Mouse (Mus musculus) liver, embryonic 14 days (tissue): ENCODE data around the gene Tssk2. TPM values are rescaled to one million over a fixed set of nuclear protein-coding genes. Genes with fewer than 3 reads are reported as not detected.

ENCODE experiments used
- polyA plus RNA-seq: library from polyadenylated mRNA; depleted of rRNA; stranded (reverse); fragments of >200 nt; gene quantifications from 2 replicates; pipeline ENCODE4 v1.2.3, GENCODE M21; 2012; rRNA removed

Tssk2 gene
- not detected in 2 replicates for polyA plus RNA-seq

GRCm38 (mm10) chr16:17898462-17898861, at the start of gene Tssk2, which contains the start of gene Dgcr2:
TSS of gene Tssk2 (plus strand) at chr16:17898637.
TSS of gene Dgcr2 (minus strand) at chr16:17898562.

GRCm38 (mm10) chr16:17891567-17891959, 6.9 kb upstream of the Tssk2 start, which contains the start of gene Gm20518:
TSS of gene Gm20518 (minus strand) at chr16:17891671.

GRCm38 (mm10) chr16:17893923-17894322, 4.5 kb upstream of the Tssk2 start, which contains the start of gene Tssk1:
TSS of gene Tssk1 (plus strand) at chr16:17894223.

GRCm38 (mm10) chr16:17911052-17911595, 12.7 kb downstream of the Tssk2 start, which contains the start of gene Ess2:
TSS of gene Ess2 (minus strand) at chr16:17911348.

GRCm38 (mm10) chr16:17914307-17915249, 16.1 kb downstream of the Tssk2 start, which contains the start of gene Gsc2:
TSS of gene Gsc2 (minus strand) at chr16:17915059.

GRCm38 (mm10) chr16:17928087-17928580, 29.7 kb downstream of the Tssk2 start, which contains the start of gene Slc25a1:
TSS of gene Slc25a1 (minus strand) at chr16:17928219.

Other genes with a start within 250 kb of the Tssk2 start
- 15.1 and 18.3 TPM in 2 replicates for gene Med15, start 165.7 kb upstream of the Tssk2 start, polyA plus RNA-seq
- 11.3 and 11.4 TPM in 2 replicates for gene Klhl22, start 139.0 kb upstream of the Tssk2 start, polyA plus RNA-seq
- gene Scarf2, start 101.4 kb upstream of the Tssk2 start, polyA plus RNA-seq: 2.8 and 3.5 TPM in 2 replicates
- not detected in 2 replicates for gene B830017H08Rik, start 65.5 kb upstream of the Tssk2 start, polyA plus RNA-seq
- 0.90 and 1.5 TPM in 2 replicates for gene Car15, start 60.3 kb upstream of the Tssk2 start, polyA plus RNA-seq
- gene Gm20518, start 7.0 kb upstream of the Tssk2 start, polyA plus RNA-seq: 0.16 and 0.27 TPM in 2 replicates
- 0.01 TPM in 1 of 2 replicates, not detected in the other for gene Tssk1, start 4.4 kb upstream of the Tssk2 start, polyA plus RNA-seq
- gene Dgcr2, start 75 bp upstream of the Tssk2 start, polyA plus RNA-seq: 13.4 and 14.7 TPM in 2 replicates
- gene Ess2, start 12.7 kb downstream of the Tssk2 start, polyA plus RNA-seq: 7.5 and 7.8 TPM in 2 replicates
- not detected in 2 replicates for gene Gsc2, start 16.4 kb downstream of the Tssk2 start, polyA plus RNA-seq
- gene Slc25a1, start 29.6 kb downstream of the Tssk2 start, polyA plus RNA-seq: 31.6 and 36.1 TPM in 2 replicates
- 0.33 and 0.36 TPM in 2 replicates for gene Vpreb2, start 81.8 kb downstream of the Tssk2 start, polyA plus RNA-seq
- gene Dgcr6, start 154.2 kb downstream of the Tssk2 start, polyA plus RNA-seq: 12.9 TPM in 2 replicates
- 5.1 and 5.4 TPM in 2 replicates for gene Prodh, start 191.6 kb downstream of the Tssk2 start, polyA plus RNA-seq
- 0.49 and 0.62 TPM in 2 replicates for gene Rtn4r, start 229.0 kb downstream of the Tssk2 start, polyA plus RNA-seq